In the genomic region with DNA sequence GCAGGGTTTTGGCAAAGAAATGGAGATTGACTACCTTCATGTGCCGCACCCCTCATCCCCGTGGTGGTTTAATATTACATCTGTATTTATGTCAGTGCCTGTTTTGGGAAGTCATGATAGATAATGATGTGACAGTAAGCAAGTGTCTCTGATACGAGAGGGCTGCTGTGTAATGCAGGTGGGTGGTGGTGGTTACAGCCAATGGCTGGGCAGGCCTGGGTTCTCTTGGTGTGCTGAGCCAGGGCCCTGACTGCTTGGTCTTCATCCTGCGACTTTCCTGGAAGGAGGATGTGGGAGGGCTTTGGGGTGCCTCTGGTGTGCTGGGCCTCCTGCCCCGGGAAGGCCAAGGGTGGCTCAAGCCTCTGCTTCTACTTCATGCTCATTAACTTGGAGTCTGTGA, we compare ENCODE assay signal across 24 mouse cellular contexts.
"Had no signal": no experiment of that assay in that cellular context is flagged by ENCODE, and none has a peak within 500 bp of the region (broad histone marks: within the 10 kb centered on the region; RNA-seq: fewer than 3 reads in every experiment).

No protein-coding gene starts in this region.

- DNase-seq: gastrocnemius, postnatal 14 days; gastrocnemius, postnatal 36 days; heart, adult 11 months; heart, adult 2 months; heart, postnatal 14 days; heart, postnatal 36 days; kidney, adult 11 months; kidney, adult 2 months; kidney, adult 9 months; kidney, postnatal 25 days; kidney, postnatal 4 days; layer of hippocampus, postnatal 36 days; left cerebral cortex, postnatal 4 days had no signal

- H3K27me3 ChIP-seq: heart, embryonic 13.5 days; heart, embryonic 15.5 days; hindbrain, embryonic 13.5 days; hindbrain, embryonic 15.5 days; kidney, embryonic 15.5 days; limb, embryonic 13.5 days; limb, embryonic 15.5 days had no signal

- H3K9me3 ChIP-seq: heart, embryonic 13.5 days; heart, embryonic 15.5 days; hindbrain, embryonic 13.5 days; hindbrain, embryonic 15.5 days; kidney, embryonic 15.5 days; limb, embryonic 13.5 days; limb, embryonic 15.5 days had no signal

- H3K36me3 ChIP-seq: heart, embryonic 13.5 days; heart, embryonic 15.5 days; hindbrain, embryonic 13.5 days; hindbrain, embryonic 15.5 days; kidney, embryonic 15.5 days; limb, embryonic 13.5 days; limb, embryonic 15.5 days had no signal

- ATAC-seq: hindbrain, postnatal 0 days; intestine, embryonic 16.5 days had no signal

- H3K4me2 ChIP-seq: heart, embryonic 11.5 days; heart, embryonic 13.5 days; heart, embryonic 15.5 days; hindbrain, embryonic 13.5 days; hindbrain, embryonic 15.5 days; kidney, embryonic 15.5 days; limb, embryonic 13.5 days; limb, embryonic 15.5 days had no signal

- H3K9ac ChIP-seq: heart, embryonic 13.5 days; heart, embryonic 15.5 days; hindbrain, embryonic 13.5 days; hindbrain, embryonic 15.5 days; kidney, embryonic 15.5 days; limb, embryonic 13.5 days; limb, embryonic 15.5 days had no signal

- H3K27ac ChIP-seq: heart, adult 2 months; heart, embryonic 13.5 days; heart, embryonic 15.5 days; hindbrain, embryonic 13.5 days; hindbrain, embryonic 15.5 days; hindbrain, postnatal 0 days; kidney, embryonic 15.5 days; layer of hippocampus, adult 2 months; limb, embryonic 13.5 days; limb, embryonic 15.5 days had no signal

- H3K4me3 ChIP-seq: heart, adult 2 months; heart, embryonic 13.5 days; heart, embryonic 15.5 days; hindbrain, embryonic 13.5 days; hindbrain, embryonic 15.5 days; kidney, embryonic 15.5 days; layer of hippocampus, adult 2 months; limb, embryonic 13.5 days; limb, embryonic 15.5 days had no signal
